Mouse (Mus musculus): Measurements from ENCODE around the gene 4933405L10Rik.

4933405L10Rik gene

GRCm38 (mm10) chr8:105757796-105758276 lies 50.4 kb downstream of the 4933405L10Rik start:
- no peak for DNase-seq

DNA sequence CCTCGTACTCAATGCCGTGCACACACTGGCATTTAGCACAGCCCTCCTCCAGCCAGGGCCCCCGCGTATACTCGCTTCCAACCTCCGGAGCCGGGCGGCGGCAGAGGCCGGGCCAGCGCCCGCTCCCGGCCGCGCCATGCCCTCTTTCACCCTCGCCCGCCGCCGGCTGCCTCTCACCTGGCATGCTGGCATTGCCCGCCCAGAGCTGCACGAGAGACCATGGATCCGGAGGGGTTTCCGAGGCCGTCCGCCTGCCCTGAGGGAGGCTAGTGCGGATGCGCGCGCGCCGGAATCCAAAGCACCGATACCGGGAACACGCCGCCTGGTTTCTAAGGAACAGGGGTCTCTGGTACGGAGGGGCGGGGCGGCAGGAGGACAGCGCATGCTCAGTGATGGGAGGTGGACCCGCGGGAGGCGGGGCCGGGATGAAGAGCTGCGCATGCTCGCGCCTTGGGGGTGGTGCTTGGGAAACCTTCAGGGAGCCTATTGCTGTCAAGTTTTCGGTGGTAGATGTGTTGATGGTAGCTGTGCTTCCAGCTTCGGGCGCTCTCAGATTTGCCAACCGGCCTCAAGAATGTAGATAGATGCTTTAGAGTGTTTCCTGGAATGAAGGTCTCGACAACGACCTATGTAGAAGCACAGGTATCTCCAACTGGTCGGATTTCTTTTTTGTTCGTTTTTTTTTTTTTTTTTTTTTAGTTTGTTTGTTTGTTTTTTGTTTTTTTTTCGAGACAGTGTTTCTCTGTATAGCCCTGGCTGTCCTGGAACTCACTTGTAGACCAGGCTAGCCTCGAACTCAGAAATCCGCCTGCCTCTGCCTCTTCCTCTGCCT lies 51.0 kb downstream of the 4933405L10Rik start, which contains the start of gene Gfod2:
Gfod2 (minus strand) TSS at position 388 of the 832 bp plus-strand sequence.
- DNase-seq, result peak; percentile 97 to 98

All from B cell, adult 2 months (primary cell).